Mouse (Mus musculus) lung, embryonic 16.5 days (tissue): ENCODE measurements at regions not wholly inside any gene's neighbourhood (a gene's known extent, or its start where the extent isn't known, plus 50 kb on each side); places are given as distances from the start of the nearest gene placed in this dataset.

Experiments
- ATAC-seq: fragments of 200-750 bp; cut with Nextera tagmentation; 2 replicates; pipeline ENCODE4 v1.8.0; 2017; ENCODE audit warnings: low read depth, mild to moderate bottlenecking, moderate library complexity
- H3K27ac ChIP-seq: fragments of 300-500 bp; sonication (generic); 2 replicates; pipeline ENCODE4 v1.5.1; 2014; ENCODE audit warnings: mild to moderate bottlenecking, control low read depth, low read length
- H3K27me3 ChIP-seq: fragments of 300-500 bp; sonication (generic); 2 replicates; pipeline ENCODE4 v1.6.1; 2014; ENCODE audit warnings: low read depth, low read length, mixed read lengths; ENCODE audit not compliant: control insufficient read depth, insufficient read depth
- H3K36me3 ChIP-seq: fragments of 300-500 bp; sonication (generic); 2 replicates; pipeline ENCODE4 v1.6.1; 2014; ENCODE audit warnings: low read length; ENCODE audit not compliant: control insufficient read depth, insufficient read depth
- H3K4me1 ChIP-seq: fragments of 300-500 bp; sonication (generic); replicated peaks from 2 replicates; pipeline ENCODE4 v1.6.1; 2014; ENCODE audit warnings: low read length, mixed read lengths; ENCODE audit not compliant: control insufficient read depth, insufficient read depth
- H3K4me2 ChIP-seq: fragments of 300-500 bp; sonication (generic); 2 replicates; pipeline ENCODE4 v1.6.1; 2014; ENCODE audit warnings: low read depth, low read length, control low read depth
- H3K4me3 ChIP-seq: fragments of 300-500 bp; sonication (generic); 2 replicates; pipeline ENCODE4 v1.5.1; 2014; ENCODE audit warnings: mild to moderate bottlenecking, low read length, control low read depth
- H3K9ac ChIP-seq: fragments of 300-500 bp; sonication (generic); 2 replicates; pipeline ENCODE4 v1.6.1; 2014; ENCODE audit warnings: low read length, control low read depth
- H3K9me3 ChIP-seq: fragments of 300-500 bp; sonication (generic); 2 replicates; pipeline ENCODE4 v1.6.1; 2016; ENCODE audit warnings: low read length; ENCODE audit not compliant: control insufficient read depth
- WGBS: fragments of 180-500 bp; shearing (Covaris S2); extraction: QIAGEN DNeasy Blood & Tissue Kit; methylation state at CpG from one replicate; pipeline ENCODE4 v1.1.7; 2014; 5-methylcytosine and 5-hydroxymethylcytosine counted together

DNA sequence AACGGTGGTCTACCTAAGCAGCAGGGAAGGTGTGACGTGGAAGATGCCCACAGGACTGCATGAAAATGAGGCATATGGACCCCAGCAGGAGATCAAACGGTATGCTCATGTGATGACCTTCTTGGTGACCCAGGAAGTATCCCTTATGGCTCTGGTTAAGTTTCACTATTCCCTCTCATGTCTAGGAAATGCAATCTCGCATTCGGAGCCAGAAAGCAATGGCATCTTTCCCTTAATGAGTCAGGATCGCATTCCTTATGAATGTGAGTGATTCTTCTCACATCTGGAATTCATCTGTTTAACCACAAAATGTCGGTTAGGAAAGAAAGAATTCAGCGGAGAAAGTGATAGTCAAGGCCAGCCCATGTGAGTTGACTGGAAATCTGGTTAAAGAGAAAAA is 593.7 kb downstream of the Ttll7 start:
- 79% methylated on average over 8 of the region's 8 CpGs for WGBS
- Histone ChIP-seq H3K9ac (no peak overlapping the region), H3K4me1 (no peaks in the 10 kb centered on the region), H3K36me3 (no peaks in the 10 kb centered on the region), H3K27me3 (no peaks in the 10 kb centered on the region), H3K27ac (no peak overlapping the region), H3K4me2 (no peak overlapping the region), H3K9me3 (no peaks in the 10 kb centered on the region), H3K4me3 (no peak overlapping the region)
- no peak for ATAC-seq

DNA sequence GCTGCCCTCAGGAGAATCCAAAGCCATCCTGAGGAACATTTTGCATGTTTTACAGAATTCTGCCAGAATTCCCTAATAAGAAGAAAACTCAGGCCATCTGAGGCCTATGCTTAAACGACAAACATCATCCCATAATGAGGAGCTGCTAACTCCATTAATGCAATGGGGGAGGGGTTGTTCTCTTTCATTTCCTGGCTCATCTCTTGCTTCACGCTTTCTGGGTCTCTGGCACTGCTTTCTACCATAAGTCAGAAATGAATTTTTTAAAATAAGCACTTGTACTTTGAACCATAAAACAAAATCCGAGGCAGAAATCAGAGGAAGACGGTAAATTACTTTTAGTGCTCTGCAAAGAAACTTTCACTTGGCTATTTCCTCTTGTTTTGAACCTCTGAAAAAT is 600.0 kb downstream of the Ttll7 start:
- Histone ChIP-seq H3K4me1 (no peaks in the 10 kb centered on the region), H3K9me3 (no peaks in the 10 kb centered on the region), H3K9ac (no peak overlapping the region), H3K4me3 (no peak overlapping the region), H3K36me3 (no peaks in the 10 kb centered on the region), H3K4me2 (no peak overlapping the region), H3K27ac (no peak overlapping the region), H3K27me3 (no peaks in the 10 kb centered on the region)
- WGBS: 51% methylated on average over 4 of the region's 4 CpGs
- no peak for ATAC-seq

DNA sequence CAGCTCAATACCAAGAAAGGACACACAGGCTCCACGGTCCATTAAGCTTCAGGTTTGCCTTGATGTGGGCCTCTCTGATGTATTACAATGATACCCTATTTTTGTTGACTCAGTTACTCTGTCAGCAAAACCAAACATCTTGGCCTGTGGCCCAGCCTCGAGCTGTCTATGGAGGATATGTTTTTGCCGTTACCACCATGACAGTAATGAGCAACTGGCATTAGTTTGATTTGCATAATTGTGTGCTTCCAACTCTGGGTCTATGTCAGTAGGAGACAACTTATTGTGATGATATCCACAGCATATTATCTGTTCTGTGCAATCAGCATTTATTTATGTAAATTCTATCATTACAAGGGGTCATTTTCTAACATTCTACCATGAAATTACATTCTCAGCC is 603.2 kb downstream of the Ttll7 start:
- H3K9me3 ChIP-seq: no peaks in the 10 kb centered on the region
- H3K4me3 ChIP-seq: no peak overlapping the region
- H3K4me1 ChIP-seq: no peaks in the 10 kb centered on the region
- WGBS: 67% methylated on average over 3 of the region's 3 CpGs
- no peak for ATAC-seq
- no peaks in the 10 kb centered on the region for H3K27me3 ChIP-seq
- H3K36me3 ChIP-seq: no peaks in the 10 kb centered on the region
- H3K9ac ChIP-seq: no peak overlapping the region
- H3K4me2 ChIP-seq: no peak overlapping the region
- H3K27ac ChIP-seq: no peak overlapping the region

- no peak for ATAC-seq
- WGBS: 72% methylated on average over 4 of the region's 4 CpGs
- H3K9ac ChIP-seq: no peak overlapping the region
- H3K4me2 ChIP-seq: no peak overlapping the region
- no peak overlapping the region for H3K27ac ChIP-seq
- H3K36me3 ChIP-seq: no peaks in the 10 kb centered on the region
- no peaks in the 10 kb centered on the region for H3K27me3 ChIP-seq
- H3K9me3 ChIP-seq: no peaks in the 10 kb centered on the region
- no peak overlapping the region for H3K4me3 ChIP-seq
- H3K4me1 ChIP-seq: no peaks in the 10 kb centered on the region
These were observed 604.1 kb downstream of the Ttll7 start for GRCm38 (mm10) chr3:147456294-147456693.

- Histone ChIP-seq H3K36me3 (no peaks in the 10 kb centered on the region), H3K27ac (no peak overlapping the region), H3K9me3 (no peaks in the 10 kb centered on the region), H3K27me3 (no peaks in the 10 kb centered on the region), H3K4me1 (no peaks in the 10 kb centered on the region), H3K4me2 (no peak overlapping the region), H3K9ac (no peak overlapping the region), H3K4me3 (no peak overlapping the region)
- no peak for ATAC-seq
- 21% methylated on average over 4 of the region's 4 CpGs for WGBS
These were observed 605.9 kb downstream of the Ttll7 start for GRCm38 (mm10) chr3:147458115-147458514.

DNA sequence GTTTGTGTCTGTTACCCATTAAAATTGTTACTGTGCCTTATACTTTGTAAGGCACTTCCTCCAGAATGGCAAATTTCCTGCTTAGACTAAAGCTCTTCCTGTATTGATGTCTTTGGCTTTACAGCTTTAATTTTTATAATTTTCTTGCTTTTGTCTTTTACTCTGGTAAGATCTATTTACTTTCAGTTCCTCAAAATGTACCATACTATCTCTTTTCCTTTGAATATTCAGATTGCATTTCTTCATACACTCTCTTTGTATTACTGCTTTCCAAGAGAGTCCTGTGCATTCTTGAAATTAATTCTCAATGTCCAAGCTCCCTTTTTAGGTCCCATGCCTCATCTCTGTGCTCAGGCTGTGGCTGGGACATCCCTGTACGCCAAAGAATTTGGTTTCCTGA is 627.7 kb downstream of the Ttll7 start:
- Histone ChIP-seq H3K4me1 (no peaks in the 10 kb centered on the region), H3K27ac (no peak overlapping the region), H3K36me3 (no peaks in the 10 kb centered on the region), H3K9ac (no peak overlapping the region), H3K9me3 (no peaks in the 10 kb centered on the region), H3K27me3 (no peaks in the 10 kb centered on the region), H3K4me3 (no peak overlapping the region), H3K4me2 (no peak overlapping the region)
- no peak for ATAC-seq
- 88% methylated on average over 1 of the region's 1 CpGs for WGBS
